8 mouse cellular contexts compared by ENCODE assay signal in genomic region chr19:3905261-3905969, GRCm38 (mm10). TPM values are rescaled to one million over a fixed set of nuclear protein-coding genes. Genes with fewer than 3 reads are reported as not detected.
A peak's percentile ranks its signal among the peaks of the same experiment; 100 is the strongest.
DNase-seq lines count a peak whose midpoint lies in the region; ATAC-seq and TF ChIP-seq lines count a peak whose summit lies in the region.

No protein-coding gene starts in this region.

- peaks cover 9% of the 10 kb centered on the region; the same call in 1 of the 2 replicates for H3K27me3 ChIP-seq in hindbrain, embryonic 10.5 days (ENCODE audit: insufficient read depth, poor library complexity, severe bottlenecking)
- H3K27me3 ChIP-seq in limb, embryonic 14.5 days (ENCODE audit: control insufficient read depth, insufficient read depth, low read length) = no peaks in the 10 kb centered on the region
- no peaks in the 10 kb centered on the region; the same call in 1 of the 2 replicates for H3K27me3 ChIP-seq in midbrain, embryonic 16.5 days (ENCODE audit: control insufficient read depth, insufficient read depth, low read depth, low read length)

- H3K9me3 ChIP-seq in hindbrain, embryonic 10.5 days = no peaks in the 10 kb centered on the region
- no peaks in the 10 kb centered on the region for H3K9me3 ChIP-seq in limb, embryonic 14.5 days (ENCODE audit: control insufficient read depth, low read length)
- H3K9me3 ChIP-seq in midbrain, embryonic 16.5 days (replicated peaks; ENCODE audit: control insufficient read depth, low read length, poor library complexity, severe bottlenecking) = no peaks in the 10 kb centered on the region

- 48% methylated on average over 6 of the region's 6 CpGs for WGBS in hindbrain, embryonic 10.5 days
- WGBS in limb, embryonic 14.5 days = 26% methylated on average over 6 of the region's 6 CpGs
- 65% methylated on average over 6 of the region's 6 CpGs for WGBS in midbrain, embryonic 16.5 days

- TF ChIP-seq POLR2A in limb, embryonic 14.5 days (IDR thresholded peaks at IDR 0.05; ENCODE audit: borderline replicate concordance, extremely low read depth, insufficient read depth, insufficient read length) = no peak

- no peak for ATAC-seq in limb, embryonic 14.5 days (ENCODE audit: low FRiP score, low read depth)
- ATAC-seq in midbrain, embryonic 16.5 days = no peak

- peak overlapping the region; percentile 75 for H3K4me2 ChIP-seq in limb, embryonic 14.5 days (replicated peaks; ENCODE audit: low read depth, low read length, severe bottlenecking)
- H3K4me2 ChIP-seq in midbrain, embryonic 16.5 days (ENCODE audit: low read length) = peak overlapping the region; percentile 26; the same call in 1 of the 2 replicates

- DNase-seq in gastrocnemius, adult 18-20 months (ENCODE audit: low spot score) = peak; percentile 37
- DNase-seq in gastrocnemius, postnatal 4 days (ENCODE audit: low spot score in 2 of 2) = no peak
- peak; percentile 59 for DNase-seq in embryo, embryonic 11 days
- DNase-seq in hindbrain, embryonic 10.5 days (ENCODE audit: low spot score) = peak; percentile 34
- DNase-seq in limb, embryonic 14.5 days (ENCODE audit: low spot score) = no peak
- DNase-seq in cerebellum, adult 9-11 months = no peak
- DNase-seq in left cerebral cortex, postnatal 36 days (ENCODE audit: low spot score in 2 of 2) = no peak

- H3K4me1 ChIP-seq in hindbrain, embryonic 10.5 days (replicated peaks) = peaks cover 47% of the 10 kb centered on the region
- H3K4me1 ChIP-seq in limb, embryonic 14.5 days (ENCODE audit: control insufficient read depth, insufficient read depth, low read length) = peaks cover 29% of the 10 kb centered on the region
- H3K4me1 ChIP-seq in midbrain, embryonic 16.5 days (ENCODE audit: control insufficient read depth, insufficient read depth, low read length) = peaks cover 8% of the 10 kb centered on the region

- H3K9ac ChIP-seq in limb, embryonic 14.5 days (ENCODE audit: low read depth, low read length, severe bottlenecking) = no peak overlapping the region
- no peak overlapping the region for H3K9ac ChIP-seq in midbrain, embryonic 16.5 days (ENCODE audit: low read depth, low read length)

- H3K36me3 ChIP-seq in hindbrain, embryonic 10.5 days = peaks cover 48% of the 10 kb centered on the region
- peaks cover 45% of the 10 kb centered on the region for H3K36me3 ChIP-seq in limb, embryonic 14.5 days (ENCODE audit: control insufficient read depth, insufficient read depth, low read length)
- H3K36me3 ChIP-seq in midbrain, embryonic 16.5 days (ENCODE audit: control insufficient read depth, insufficient read depth, low read length) = peaks cover 14% of the 10 kb centered on the region

- H3K27ac ChIP-seq in hindbrain, embryonic 10.5 days = peak overlapping the region; percentile 73
- H3K27ac ChIP-seq in limb, embryonic 14.5 days (replicated peaks; ENCODE audit: low read depth, low read length) = 0 out of 2 replicates have a peak overlapping the region, but pooled peaks have one; percentile 43
- H3K27ac ChIP-seq in midbrain, embryonic 16.5 days (ENCODE audit: low read length) = no peak overlapping the region

- peak overlapping the region; percentile 53 for H3K4me3 ChIP-seq in hindbrain, embryonic 10.5 days
- peak overlapping the region; percentile 52 for H3K4me3 ChIP-seq in limb, embryonic 14.5 days (replicated peaks; ENCODE audit: low read length)
- no peak overlapping the region for H3K4me3 ChIP-seq in midbrain, embryonic 16.5 days (ENCODE audit: low read depth, low read length)

- intact Hi-C loops in left cerebral cortex, postnatal 36 days (cut with DNase I) = no loop called here

RNA-seq across cellular contexts. Expression of gene Tcirg1, which starts 1.5 kb away (rescaled TPM):
- total RNA-seq in gastrocnemius, adult 18-20 months (2021) = 1 to 10 TPM; 2.5 to 4.0 TPM
- 10 to 100 TPM; 25.9 to 34.5 TPM for total RNA-seq in gastrocnemius, postnatal 4 days (2021)
- 21.6 and 21.9 TPM in 2 replicates for polyA plus RNA-seq in hindbrain, embryonic 10.5 days (2016; fragmentation: Nextera tagmentation; extraction: Ambion mirVana)
- polyA plus RNA-seq in limb, embryonic 14.5 days (2012; rRNA removed) = 145 and 191 TPM in 2 replicates
- polyA plus RNA-seq in limb, embryonic 14.5 days (2014; fragmentation: Nextera tagmentation; extraction: Ambion mirVana) = 36.8 and 37.8 TPM in 2 replicates
- 12.5 and 12.6 TPM in 2 replicates for polyA plus RNA-seq in midbrain, embryonic 16.5 days (2015; fragmentation: Nextera tagmentation; extraction: Ambion mirVana)
- total RNA-seq in left cerebral cortex, postnatal 36 days (2021) = 10 to 100 TPM; 15.7 to 19.6 TPM

RNA-seq across cellular contexts. Expression of gene Ndufs8, which starts 7.2 kb away (rescaled TPM):
- 100 to 1,000 TPM; 257 to 270 TPM for total RNA-seq in gastrocnemius, adult 18-20 months (2021)
- 100 to 1,000 TPM; 182 to 186 TPM for total RNA-seq in gastrocnemius, postnatal 4 days (2021)
- 241 and 279 TPM in 2 replicates for polyA plus RNA-seq in hindbrain, embryonic 10.5 days (2016; fragmentation: Nextera tagmentation; extraction: Ambion mirVana)
- 186 and 202 TPM in 2 replicates for polyA plus RNA-seq in limb, embryonic 14.5 days (2012; rRNA removed)
- polyA plus RNA-seq in limb, embryonic 14.5 days (2014; fragmentation: Nextera tagmentation; extraction: Ambion mirVana) = 314 and 322 TPM in 2 replicates
- polyA plus RNA-seq in midbrain, embryonic 16.5 days (2015; fragmentation: Nextera tagmentation; extraction: Ambion mirVana) = 229 and 245 TPM in 2 replicates
- 100 to 1,000 TPM; 137 to 152 TPM for total RNA-seq in left cerebral cortex, postnatal 36 days (2021)

RNA-seq across cellular contexts. Expression of gene Aldh3b1, which starts 24.2 kb away (rescaled TPM):
- total RNA-seq in gastrocnemius, adult 18-20 months (2021) = under 1 TPM; 0.62 to 0.83 TPM
- total RNA-seq in gastrocnemius, postnatal 4 days (2021) = 1 to 10 TPM; 6.7 to 7.1 TPM
- polyA plus RNA-seq in hindbrain, embryonic 10.5 days (2016; fragmentation: Nextera tagmentation; extraction: Ambion mirVana) = 0.71 and 0.81 TPM in 2 replicates
- polyA plus RNA-seq in limb, embryonic 14.5 days (2012; rRNA removed) = 1.8 and 1.9 TPM in 2 replicates
- 2.6 and 2.9 TPM in 2 replicates for polyA plus RNA-seq in limb, embryonic 14.5 days (2014; fragmentation: Nextera tagmentation; extraction: Ambion mirVana)
- 1.8 and 2.0 TPM in 2 replicates for polyA plus RNA-seq in midbrain, embryonic 16.5 days (2015; fragmentation: Nextera tagmentation; extraction: Ambion mirVana)
- 1 to 10 TPM; 2.6 to 3.8 TPM for total RNA-seq in left cerebral cortex, postnatal 36 days (2021)

RNA-seq across cellular contexts. Expression of gene Unc93b1, which starts 29.6 kb away (rescaled TPM):
- total RNA-seq in gastrocnemius, adult 18-20 months (2021) = 1 to 10 TPM; 3.2 to 5.8 TPM
- 10 to 100 TPM; 25.8 to 26.8 TPM for total RNA-seq in gastrocnemius, postnatal 4 days (2021)
- 6.3 and 8.8 TPM in 2 replicates for polyA plus RNA-seq in hindbrain, embryonic 10.5 days (2016; fragmentation: Nextera tagmentation; extraction: Ambion mirVana)
- 33.3 and 40.7 TPM in 2 replicates for polyA plus RNA-seq in limb, embryonic 14.5 days (2012; rRNA removed)
- 21.9 and 23.3 TPM in 2 replicates for polyA plus RNA-seq in limb, embryonic 14.5 days (2014; fragmentation: Nextera tagmentation; extraction: Ambion mirVana)
- 9.7 and 9.9 TPM in 2 replicates for polyA plus RNA-seq in midbrain, embryonic 16.5 days (2015; fragmentation: Nextera tagmentation; extraction: Ambion mirVana)
- total RNA-seq in left cerebral cortex, postnatal 36 days (2021) = 10 to 100 TPM; 16.2 to 16.5 TPM

RNA-seq across cellular contexts. Expression of gene Aldh3b3, which starts 53.0 kb away (rescaled TPM):
- total RNA-seq in gastrocnemius, adult 18-20 months (2021) = not detected
- under 1 TPM; 0.08 to 0.12 TPM for total RNA-seq in gastrocnemius, postnatal 4 days (2021)
- not detected in 2 replicates for polyA plus RNA-seq in hindbrain, embryonic 10.5 days (2016; fragmentation: Nextera tagmentation; extraction: Ambion mirVana)
- 0.32 and 0.52 TPM in 2 replicates for polyA plus RNA-seq in limb, embryonic 14.5 days (2012; rRNA removed)
- 0.33 and 0.39 TPM in 2 replicates for polyA plus RNA-seq in limb, embryonic 14.5 days (2014; fragmentation: Nextera tagmentation; extraction: Ambion mirVana)
- polyA plus RNA-seq in midbrain, embryonic 16.5 days (2015; fragmentation: Nextera tagmentation; extraction: Ambion mirVana) = not detected in 2 replicates
- total RNA-seq in left cerebral cortex, postnatal 36 days (2021) = under 1 TPM in 1 of 2 experiments, not detected in 1; 0.27 TPM

Comparison
In these comparisons a context has a peak if more than half of its experiments do, and no peak if none do; other contexts are left out.
1. DNase-seq: peak in gastrocnemius, adult 18-20 months (single experiment), embryo, embryonic 11 days (single experiment) and hindbrain, embryonic 10.5 days (single experiment); none in gastrocnemius, postnatal 4 days (0 of 2), limb, embryonic 14.5 days (single experiment), cerebellum, adult 9-11 months (single experiment) and left cerebral cortex, postnatal 36 days (0 of 2).